Mouse (Mus musculus): Measurements from ENCODE around the gene E2f1. TPM values are rescaled to one million over a fixed set of nuclear protein-coding genes. Genes with fewer than 3 reads are reported as not detected.

E2f1 gene
- total RNA-seq, 2 experiments from 2014 or later: 14.1 to 23.7 TPM

- peak; percentile 73 for ATAC-seq (replicated peaks; ENCODE audit: poor library complexity)
These were observed 14.5 kb upstream of the E2f1 start for GRCm38 (mm10) chr2:154583906-154584872.

GRCm38 (mm10) chr2:154581421-154581820, 11.7 kb upstream of the E2f1 start:
- no peak for ATAC-seq (replicated peaks; ENCODE audit: poor library complexity)

GRCm38 (mm10) chr2:154580586-154580985, 10.9 kb upstream of the E2f1 start:
- no peak for ATAC-seq (replicated peaks; ENCODE audit: poor library complexity)

GRCm38 (mm10) chr2:154577744-154578067, 8.0 kb upstream of the E2f1 start:
- no peak for ATAC-seq (replicated peaks; ENCODE audit: poor library complexity)

GRCm38 (mm10) chr2:154576876-154577743, 7.4 kb upstream of the E2f1 start:
- no peak for ATAC-seq (replicated peaks; ENCODE audit: poor library complexity)

GRCm38 (mm10) chr2:154574271-154574670, 4.6 kb upstream of the E2f1 start:
- ATAC-seq (replicated peaks; ENCODE audit: poor library complexity): peak; percentile 26

- ATAC-seq (replicated peaks; ENCODE audit: poor library complexity): no peak
These were observed 3.3 kb upstream of the E2f1 start for GRCm38 (mm10) chr2:154572996-154573395.

GRCm38 (mm10) chr2:154571976-154572375, 2.3 kb upstream of the E2f1 start:
- no peak for ATAC-seq (replicated peaks; ENCODE audit: poor library complexity)

- ATAC-seq (replicated peaks; ENCODE audit: poor library complexity): no peak
These were observed 1.6 kb upstream of the E2f1 start for GRCm38 (mm10) chr2:154571266-154571665.

GRCm38 (mm10) chr2:154570666-154571065, 974 bp upstream of the E2f1 start:
- no peak for ATAC-seq (replicated peaks; ENCODE audit: poor library complexity)

GRCm38 (mm10) chr2:154569071-154569748, 482 bp downstream of the E2f1 start:
- ATAC-seq (replicated peaks; ENCODE audit: poor library complexity): peak; percentile 47

GRCm38 (mm10) chr2:154568329-154569070, 1.2 kb downstream of the E2f1 start:
- no peak; the same call in 1 of the 2 replicates for ATAC-seq (replicated peaks; ENCODE audit: poor library complexity)

- ATAC-seq (replicated peaks; ENCODE audit: poor library complexity): no peak
These were observed 1.9 kb downstream of the E2f1 start for GRCm38 (mm10) chr2:154567766-154568165.

GRCm38 (mm10) chr2:154566641-154567040, 3.1 kb downstream of the E2f1 start:
- no peak for ATAC-seq (replicated peaks; ENCODE audit: poor library complexity)

GRCm38 (mm10) chr2:154565562-154565961, 4.1 kb downstream of the E2f1 start:
- ATAC-seq (replicated peaks; ENCODE audit: poor library complexity): no peak

GRCm38 (mm10) chr2:154563612-154564170, 6.0 kb downstream of the E2f1 start:
- no peak for ATAC-seq (replicated peaks; ENCODE audit: poor library complexity)

- ATAC-seq (replicated peaks; ENCODE audit: poor library complexity): peak; percentile 82
These were observed 11.2 kb downstream of the E2f1 start, which contains the start of gene Necab3 for GRCm38 (mm10) chr2:154558264-154559039. Gene Necab3, minus strand, starts transcription at chr2:154558890.

- ATAC-seq (replicated peaks; ENCODE audit: poor library complexity): no peak
These were observed 12.4 kb downstream of the E2f1 start for GRCm38 (mm10) chr2:154557184-154557832.

GRCm38 (mm10) chr2:154555235-154555634, 14.5 kb downstream of the E2f1 start:
- no peak for ATAC-seq (replicated peaks; ENCODE audit: poor library complexity)
